Mouse (Mus musculus): Measurements from ENCODE around the gene Pla2g2d.

DNA sequence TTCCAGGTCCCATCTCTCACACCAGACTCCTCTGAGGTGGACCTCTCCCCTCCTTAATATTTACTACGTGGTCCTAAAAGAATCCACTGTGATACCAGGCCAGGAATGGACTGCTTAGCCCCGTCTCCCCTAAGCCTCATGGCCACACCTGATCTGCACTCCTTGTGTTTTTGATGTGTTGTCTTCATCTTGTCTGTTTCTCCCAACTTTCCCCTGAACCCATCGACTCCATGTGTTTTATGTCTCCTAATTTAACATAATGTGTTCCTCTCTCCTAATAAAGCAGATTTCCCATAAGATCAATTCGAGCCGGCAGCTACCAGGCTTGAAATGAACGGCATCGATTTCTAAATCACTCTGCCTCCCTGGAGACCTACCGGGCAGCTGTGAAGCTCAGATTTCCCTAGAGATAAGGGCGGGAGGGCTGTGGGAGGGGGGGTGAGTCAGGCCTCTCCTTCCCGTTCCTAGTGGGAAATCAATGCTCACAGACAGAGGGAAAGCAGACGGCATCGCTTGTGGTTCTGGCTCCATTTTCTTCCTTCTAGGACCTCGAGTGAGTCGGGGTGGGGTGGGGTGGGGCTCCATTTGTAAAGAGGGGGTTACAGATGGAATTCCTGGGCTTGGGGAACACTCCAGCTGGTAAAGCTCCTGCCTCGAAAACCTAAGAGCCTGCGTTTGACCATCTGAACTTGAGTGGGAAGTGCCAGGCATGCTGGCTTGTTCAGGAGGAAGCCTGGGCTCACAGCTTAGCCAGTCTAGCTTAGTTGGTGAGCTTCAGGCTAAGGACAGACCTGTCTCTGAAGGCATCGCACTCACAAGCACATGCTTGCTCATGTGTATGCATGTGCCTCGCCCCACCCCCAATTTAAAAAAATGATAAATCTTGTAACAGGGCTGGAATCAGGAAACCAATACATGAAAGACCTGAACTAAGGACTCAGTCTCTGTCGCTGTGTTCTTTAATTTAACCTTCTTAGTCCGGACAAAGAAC is 2.2 kb downstream of the Pla2g2d start:
- TF ChIP-seq CTCF (conservative IDR thresholded peaks at IDR 0.05; ENCODE audit: insufficient read depth, insufficient read length, low read depth, low read length) = no peak
- TF ChIP-seq POLR2A (IDR thresholded peaks at IDR 0.05; ENCODE audit: low read depth, low read length) = no peak
